ENCODE assay signal across 8 mouse cellular contexts in the genomic region with DNA sequence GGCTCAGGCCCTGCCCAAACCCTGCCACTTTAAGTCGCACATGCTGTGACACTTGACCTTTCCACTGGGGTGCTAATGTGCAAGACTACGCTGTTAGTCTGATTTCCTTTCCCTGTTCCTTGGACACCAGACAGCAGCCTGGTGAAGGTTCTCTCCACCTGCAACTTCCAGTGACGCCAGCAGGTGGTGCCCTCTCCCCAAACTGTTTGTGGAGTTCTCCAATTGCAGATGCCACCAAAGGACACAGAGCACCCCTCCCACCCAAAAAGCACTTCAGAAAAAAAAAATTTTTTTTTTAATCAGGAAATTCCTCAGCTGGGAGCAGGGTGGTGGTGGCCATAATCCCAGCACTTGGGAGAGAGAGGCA. TPM values are rescaled to one million over a fixed set of nuclear protein-coding genes. Genes with fewer than 3 reads are reported as not detected.
A peak's percentile ranks its signal among the peaks of the same experiment; 100 is the strongest.
DNase-seq lines count a peak whose midpoint lies in the region; ATAC-seq and TF ChIP-seq lines count a peak whose summit lies in the region.

No protein-coding gene starts in this region.

- no peak for TF ChIP-seq POLR2A in small intestine, adult 2 months (IDR thresholded peaks at IDR 0.05; ENCODE audit: low read depth, low read length)

- 0% methylated on average over 3 of the region's 3 CpGs for WGBS in hindbrain, embryonic 15.5 days
- WGBS in small intestine, adult 2 months = 0% methylated on average over 3 of the region's 3 CpGs

- peak overlapping the region; percentile 41; the same call in 1 of the 2 replicates for H3K27ac ChIP-seq in hindbrain, embryonic 15.5 days (replicated peaks)
- no peak overlapping the region for H3K27ac ChIP-seq in small intestine, adult 2 months (ENCODE audit: insufficient read depth, low read depth, low read length)

- H3K27me3 ChIP-seq in hindbrain, embryonic 15.5 days = no peaks in the 10 kb centered on the region
- no peaks in the 10 kb centered on the region for H3K27me3 ChIP-seq in small intestine, adult 2 months (ENCODE audit: control insufficient read depth, insufficient read depth, low read length)

- H3K4me1 ChIP-seq in hindbrain, embryonic 15.5 days (replicated peaks) = peaks cover 47% of the 10 kb centered on the region
- no peaks in the 10 kb centered on the region for H3K4me1 ChIP-seq in small intestine, adult 2 months (ENCODE audit: control insufficient read depth, insufficient read depth, insufficient read length, low read length)

- 0 out of 2 replicates have a peak overlapping the region, but pooled peaks have one; percentile 1 for H3K9ac ChIP-seq in hindbrain, embryonic 15.5 days

- H3K4me3 ChIP-seq in hindbrain, embryonic 15.5 days = no peak overlapping the region
- H3K4me3 ChIP-seq in small intestine, adult 2 months (ENCODE audit: low read depth, low read length) = no peak overlapping the region

- TF ChIP-seq CTCF in small intestine, adult 2 months (IDR thresholded peaks at IDR 0.05; ENCODE audit: extremely low read depth, insufficient read length, insufficient replicate concordance, low read depth, low read length) = peak; percentile 88

- peak; percentile 92 for DNase-seq in adipocyte (ENCODE audit: low spot score)
- peak; percentile 95 to 97 for DNase-seq in cerebellum, postnatal 10 days
- peak; percentile 89 to 93 for DNase-seq in frontal cortex, postnatal 36 days (ENCODE audit: low spot score in 2 of 2)
- peak; percentile 88 to 91 for DNase-seq in left cerebral cortex, adult 18-20 months (ENCODE audit: low spot score in 2 of 2)

- H3K4me2 ChIP-seq in hindbrain, embryonic 15.5 days = no peak overlapping the region

- H3K9me3 ChIP-seq in hindbrain, embryonic 15.5 days = no peaks in the 10 kb centered on the region

- no peaks in the 10 kb centered on the region for H3K36me3 ChIP-seq in hindbrain, embryonic 15.5 days
- no peaks in the 10 kb centered on the region for H3K36me3 ChIP-seq in small intestine, adult 2 months (ENCODE audit: control insufficient read depth, insufficient read depth, low read length)

- ATAC-seq in hindbrain, embryonic 15.5 days (ENCODE audit: low FRiP score, low read depth) = no peak
- ATAC-seq in megakaryocyte-erythroid progenitor cell, adult 5-6 weeks (replicated peaks; ENCODE audit: low FRiP score, low TSS enrichment, poor library complexity, severe bottlenecking) = peak; percentile 50
- no peak for ATAC-seq in inflammation-experienced regulatory T-cells, adult 6 months

RNA-seq across cellular contexts. Expression of gene Ccdc187, which starts 6.4 kb away (rescaled TPM):
- polyA plus RNA-seq in hindbrain, embryonic 15.5 days (2015; fragmentation: Nextera tagmentation; extraction: Ambion mirVana) = 0.16 and 0.25 TPM in 2 replicates
- 1 to 10 TPM; 2.2 to 2.6 TPM for total RNA-seq in left cerebral cortex, adult 18-20 months (2021)
- not detected in 2 replicates for total RNA-seq in megakaryocyte-erythroid progenitor cell, adult 5-6 weeks (2014; fragmentation: Nextera tagmentation)
- total RNA-seq in megakaryocyte-erythroid progenitor cell, adult 5-6 weeks (2017) = not detected in 2 replicates
- polyA plus RNA-seq in small intestine, adult 2 months (2012; rRNA removed) = 0.34 and 0.36 TPM in 2 replicates
- polyA plus RNA-seq in inflammation-experienced regulatory T-cells, adult 6 months (2017; shearing (Covaris generic)) = under 1 TPM in 1 of 3 experiments, not detected in 2; 0.04 TPM

RNA-seq across cellular contexts. Expression of gene Gpsm1, which starts 14.5 kb away (rescaled TPM):
- polyA plus RNA-seq in hindbrain, embryonic 15.5 days (2015; fragmentation: Nextera tagmentation; extraction: Ambion mirVana) = 177 and 199 TPM in 2 replicates
- 10 to 100 TPM; 50.5 to 61.3 TPM for total RNA-seq in left cerebral cortex, adult 18-20 months (2021)
- 2.8 and 6.8 TPM in 2 replicates for total RNA-seq in megakaryocyte-erythroid progenitor cell, adult 5-6 weeks (2014; fragmentation: Nextera tagmentation)
- total RNA-seq in megakaryocyte-erythroid progenitor cell, adult 5-6 weeks (2017) = 6.9 and 12.4 TPM in 2 replicates
- 7.1 and 8.1 TPM in 2 replicates for polyA plus RNA-seq in small intestine, adult 2 months (2012; rRNA removed)
- polyA plus RNA-seq in inflammation-experienced regulatory T-cells, adult 6 months (2017; shearing (Covaris generic)) = 1 to 10 TPM; 3.8 to 5.0 (median 5.0) TPM

RNA-seq across cellular contexts. Expression of gene Dnlz, which starts 51.1 kb away (rescaled TPM):
- polyA plus RNA-seq in hindbrain, embryonic 15.5 days (2015; fragmentation: Nextera tagmentation; extraction: Ambion mirVana) = 28.3 and 32.6 TPM in 2 replicates
- total RNA-seq in left cerebral cortex, adult 18-20 months (2021) = 10 to 100 TPM; 27.7 to 29.4 TPM
- 12.7 and 20.7 TPM in 2 replicates for total RNA-seq in megakaryocyte-erythroid progenitor cell, adult 5-6 weeks (2014; fragmentation: Nextera tagmentation)
- total RNA-seq in megakaryocyte-erythroid progenitor cell, adult 5-6 weeks (2017) = 9.4 and 15.3 TPM in 2 replicates
- 12.6 and 23.7 TPM in 2 replicates for polyA plus RNA-seq in small intestine, adult 2 months (2012; rRNA removed)
- 1 to 10 TPM; 7.6 to 8.7 (median 7.6) TPM for polyA plus RNA-seq in inflammation-experienced regulatory T-cells, adult 6 months (2017; shearing (Covaris generic))

RNA-seq across cellular contexts. Expression of gene Card9, which starts 59.9 kb away (rescaled TPM):
- 1.5 and 3.2 TPM in 2 replicates for polyA plus RNA-seq in hindbrain, embryonic 15.5 days (2015; fragmentation: Nextera tagmentation; extraction: Ambion mirVana)
- total RNA-seq in left cerebral cortex, adult 18-20 months (2021) = 1 to 10 TPM; 1.2 to 2.6 TPM
- total RNA-seq in megakaryocyte-erythroid progenitor cell, adult 5-6 weeks (2014; fragmentation: Nextera tagmentation) = 0.72 and 2.9 TPM in 2 replicates
- total RNA-seq in megakaryocyte-erythroid progenitor cell, adult 5-6 weeks (2017) = 1.7 and 3.2 TPM in 2 replicates
- 3.3 and 4.5 TPM in 2 replicates for polyA plus RNA-seq in small intestine, adult 2 months (2012; rRNA removed)
- 1 to 10 TPM in 2 of 3 experiments, under 1 TPM in 1; 0.53 to 2.1 (median 1.1) TPM for polyA plus RNA-seq in inflammation-experienced regulatory T-cells, adult 6 months (2017; shearing (Covaris generic))

Comparison
In these comparisons a context has a peak if more than half of its experiments do, and no peak if none do; other contexts are left out.
1. RNA of gene Gpsm1, which starts 14.5 kb away (polyA plus RNA-seq): 177 to 199 TPM in hindbrain, embryonic 15.5 days; 7.1 to 8.1 TPM in small intestine, adult 2 months and 3.8 to 5.0 TPM in inflammation-experienced regulatory T-cells, adult 6 months; every median in the first group is over 10 times any median in the second.
2. Peak in every context shown above with its lines, with median percentiles within 50 percentile points of each other: DNase-seq.